Mouse (Mus musculus): ENCODE data around the gene Mgll. TPM values are rescaled to one million over a fixed set of nuclear protein-coding genes. Genes with fewer than 3 reads are reported as not detected.

Gene Mgll
- polyA plus RNA-seq, 1 experiment from 2014 or later, result 72.1 TPM

DNA sequence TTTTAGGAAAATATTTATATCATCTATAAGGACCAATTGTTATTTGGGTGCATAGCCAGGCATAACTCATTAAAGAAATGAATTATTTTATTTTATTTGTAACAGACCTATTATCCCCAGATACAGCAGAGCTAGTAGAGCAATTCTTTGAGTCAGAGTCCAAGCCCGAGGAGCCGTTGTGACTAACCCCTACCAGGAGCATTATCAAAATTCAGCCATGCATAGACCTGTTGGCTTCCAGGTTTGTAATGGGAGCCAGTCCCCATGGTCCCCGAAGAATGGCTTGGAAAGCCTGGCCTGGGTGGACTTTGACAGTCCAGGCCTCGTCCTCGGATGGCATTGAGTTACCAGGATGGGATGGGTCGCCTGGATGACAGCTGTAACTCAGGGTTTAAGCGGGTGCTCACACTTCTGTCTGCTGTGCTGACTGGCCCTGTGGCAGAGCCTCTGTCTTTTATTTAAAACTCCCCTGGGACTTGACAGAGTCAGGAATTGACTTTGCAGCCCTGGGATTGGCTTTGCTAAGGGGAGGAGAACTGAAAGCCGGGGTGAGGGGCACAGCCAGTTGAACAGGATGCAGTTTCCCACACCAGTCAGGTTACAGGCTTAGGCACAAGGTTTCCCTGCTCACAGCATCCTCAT is 54.0 kb downstream of the Mgll start:
- Histone ChIP-seq H3K4me3 (replicated peaks) (no peak overlapping the region), H3K36me3 (no peaks in the 10 kb centered on the region), H3K9ac (replicated peaks) (no peak overlapping the region), H3K4me2 (no peak overlapping the region), H3K9me3 (replicated peaks) (no peaks in the 10 kb centered on the region), H3K4me1 (peaks cover 36% of the 10 kb centered on the region), H3K27ac (replicated peaks) (no peak overlapping the region), H3K27me3 (replicated peaks) (no peaks in the 10 kb centered on the region)
- ATAC-seq (ENCODE audit: low FRiP score), result no peak
- WGBS, result 30% methylated on average over 8 of the region's 8 CpGs

- 83% methylated on average over 5 of the region's 5 CpGs for WGBS
- Histone ChIP-seq H3K9ac (replicated peaks) (no peak overlapping the region), H3K27me3 (replicated peaks) (no peaks in the 10 kb centered on the region), H3K4me3 (replicated peaks) (no peak overlapping the region), H3K36me3 (no peaks in the 10 kb centered on the region), H3K27ac (replicated peaks) (no peak overlapping the region), H3K9me3 (replicated peaks) (no peaks in the 10 kb centered on the region), H3K4me1 (peaks cover 36% of the 10 kb centered on the region), H3K4me2 (no peak overlapping the region)
- no peak for ATAC-seq (ENCODE audit: low FRiP score)
Observed at GRCm38 (mm10) chr6:88779755-88780154, 55.5 kb downstream of the Mgll start.

GRCm38 (mm10) chr6:88781919-88782318 is 57.7 kb downstream of the Mgll start:
- Histone ChIP-seq H3K36me3 (no peaks in the 10 kb centered on the region), H3K27ac (replicated peaks) (no peak overlapping the region), H3K27me3 (replicated peaks) (no peaks in the 10 kb centered on the region), H3K9me3 (replicated peaks) (no peaks in the 10 kb centered on the region), H3K4me1 (peaks cover 43% of the 10 kb centered on the region), H3K4me3 (replicated peaks) (no peak overlapping the region), H3K9ac (replicated peaks) (no peak overlapping the region), H3K4me2 (no peak overlapping the region)
- no peak for ATAC-seq (ENCODE audit: low FRiP score)
- WGBS, result 47% methylated on average over 4 of the region's 4 CpGs

GRCm38 (mm10) chr6:88782981-88783397 is 58.8 kb downstream of the Mgll start:
- Histone ChIP-seq H3K9ac (replicated peaks) (no peak overlapping the region), H3K27me3 (replicated peaks) (no peaks in the 10 kb centered on the region), H3K36me3 (no peaks in the 10 kb centered on the region), H3K4me1 (peaks cover 44% of the 10 kb centered on the region), H3K9me3 (replicated peaks) (no peaks in the 10 kb centered on the region), H3K27ac (replicated peaks) (no peak overlapping the region), H3K4me2 (no peak overlapping the region), H3K4me3 (replicated peaks) (no peak overlapping the region)
- WGBS, result 43% methylated on average over 4 of the region's 4 CpGs
- no peak for ATAC-seq (ENCODE audit: low FRiP score)

- Histone ChIP-seq H3K27me3 (replicated peaks) (no peaks in the 10 kb centered on the region), H3K4me1 (peaks cover 52% of the 10 kb centered on the region), H3K9ac (replicated peaks) (0 out of 2 replicates have a peak overlapping the region, but pooled peaks have one; percentile 10), H3K9me3 (replicated peaks) (no peaks in the 10 kb centered on the region), H3K4me2 (no peak overlapping the region), H3K36me3 (no peaks in the 10 kb centered on the region), H3K4me3 (replicated peaks) (no peak overlapping the region), H3K27ac (replicated peaks) (0 out of 2 replicates have a peak overlapping the region, but pooled peaks have one; percentile 9)
- WGBS, result 76% methylated on average over 7 of the region's 7 CpGs
- ATAC-seq (ENCODE audit: low FRiP score), result no peak
Observed at GRCm38 (mm10) chr6:88784691-88785173, 60.5 kb downstream of the Mgll start.

GRCm38 (mm10) chr6:88785331-88785730 is 61.1 kb downstream of the Mgll start:
- no peak overlapping the region for H3K4me2 ChIP-seq
- 45% methylated on average over 5 of the region's 5 CpGs for WGBS
- no peak for ATAC-seq (ENCODE audit: low FRiP score)

DNA sequence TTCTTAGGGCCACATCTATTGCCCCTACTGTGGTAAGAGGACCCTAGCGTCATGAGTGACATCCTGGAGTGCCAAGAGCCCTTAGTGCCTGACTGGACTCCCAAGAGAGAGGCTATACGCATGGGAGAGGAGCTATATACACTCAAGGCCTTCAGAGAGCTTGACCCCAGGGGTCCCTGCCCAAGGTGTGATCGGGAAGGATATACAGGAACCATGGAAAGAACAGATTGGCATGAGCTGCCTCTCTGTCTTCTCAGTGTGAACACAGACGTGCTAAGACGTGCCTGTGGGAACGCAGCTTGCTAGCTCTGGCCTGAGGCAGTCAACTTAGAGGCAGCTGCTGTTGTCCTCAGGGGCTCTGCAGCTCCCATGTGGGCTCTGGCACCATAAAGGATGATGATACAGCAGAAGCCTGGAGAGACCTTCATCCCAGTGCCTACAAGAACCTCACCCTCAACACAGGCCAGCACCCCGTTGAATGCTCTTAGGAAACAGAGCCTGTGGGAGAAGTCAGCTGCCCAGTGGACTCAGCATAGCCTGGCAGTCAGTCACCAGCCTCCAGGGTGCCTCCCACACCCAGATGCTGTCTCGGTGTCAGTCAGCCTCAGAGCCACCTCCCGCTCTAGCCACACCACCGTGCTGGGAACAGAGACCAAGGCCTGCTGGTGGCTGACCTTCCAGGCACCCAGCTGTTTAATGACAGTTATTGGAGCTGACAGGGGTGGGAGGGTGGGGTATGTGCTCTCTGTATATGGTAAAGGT is 61.8 kb downstream of the Mgll start:
- peaks cover 53% of the 10 kb centered on the region for H3K4me1 ChIP-seq
- no peak for ATAC-seq (ENCODE audit: low FRiP score)
- H3K36me3 ChIP-seq, result no peaks in the 10 kb centered on the region
- H3K9ac ChIP-seq (replicated peaks), result no peak overlapping the region
- H3K9me3 ChIP-seq (replicated peaks), result no peaks in the 10 kb centered on the region
- WGBS, result 58% methylated on average over 10 of the region's 10 CpGs
- H3K27me3 ChIP-seq (replicated peaks), result no peaks in the 10 kb centered on the region
- H3K27ac ChIP-seq (replicated peaks), result no peak overlapping the region
- H3K4me3 ChIP-seq (replicated peaks), result no peak overlapping the region
- H3K4me2 ChIP-seq, result no peak overlapping the region

More at GRCm38 (mm10) chr6:88785331-88785730, 61.1 kb downstream of the Mgll start:
- no peaks in the 10 kb centered on the region for H3K36me3 ChIP-seq
- H3K27ac ChIP-seq (replicated peaks), result 0 out of 2 replicates have a peak overlapping the region, but pooled peaks have one; percentile 9
- 0 out of 2 replicates have a peak overlapping the region, but pooled peaks have one; percentile 10 for H3K9ac ChIP-seq (replicated peaks)
- H3K27me3 ChIP-seq (replicated peaks), result no peaks in the 10 kb centered on the region
- no peak overlapping the region for H3K4me3 ChIP-seq (replicated peaks)
- no peaks in the 10 kb centered on the region for H3K9me3 ChIP-seq (replicated peaks)
- peaks cover 52% of the 10 kb centered on the region for H3K4me1 ChIP-seq

DNA sequence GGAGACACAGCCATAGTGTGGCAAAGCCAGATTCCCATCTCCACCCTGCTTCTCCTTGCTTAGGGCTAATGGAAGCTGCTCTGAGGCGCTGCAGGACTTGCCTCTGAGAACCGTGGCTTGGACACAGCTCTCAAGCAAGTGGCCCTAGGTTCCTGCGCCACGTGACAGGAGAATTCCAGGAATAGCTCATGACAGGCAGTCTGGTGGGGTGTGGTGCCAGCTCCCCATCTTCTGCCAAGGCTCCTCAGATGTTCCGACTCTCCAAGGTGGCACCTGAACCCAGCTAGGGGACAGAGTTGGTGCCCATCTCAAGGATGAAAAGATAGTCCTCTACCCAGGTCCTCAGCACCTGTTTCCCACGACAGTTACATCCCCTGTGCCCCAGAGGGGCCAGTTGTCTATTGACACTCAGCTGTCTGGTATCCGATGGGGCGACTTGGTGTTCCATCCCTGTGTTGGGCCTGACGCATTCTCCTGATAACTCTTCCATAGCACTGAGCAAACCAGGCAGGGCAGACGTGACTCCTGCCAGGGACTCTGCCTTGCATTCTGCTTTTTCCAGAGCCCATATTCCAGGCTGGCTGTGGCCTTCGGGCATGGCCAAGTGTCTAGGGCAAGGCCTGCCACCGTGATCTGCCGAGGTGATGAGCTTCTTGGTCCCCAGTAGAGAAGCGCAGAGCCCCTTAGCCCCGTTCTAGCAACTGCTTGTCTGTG is 62.7 kb downstream of the Mgll start:
- Histone ChIP-seq H3K4me1 (peaks cover 62% of the 10 kb centered on the region), H3K9me3 (replicated peaks) (no peaks in the 10 kb centered on the region), H3K36me3 (no peaks in the 10 kb centered on the region), H3K27me3 (replicated peaks) (no peaks in the 10 kb centered on the region), H3K27ac (replicated peaks) (peak overlapping the region; percentile 54; the same call in 1 of the 2 replicates), H3K9ac (replicated peaks) (no peak overlapping the region), H3K4me3 (replicated peaks) (no peak overlapping the region), H3K4me2 (0 out of 2 replicates have a peak overlapping the region, but pooled peaks have one; percentile 27)
- WGBS, result 81% methylated on average over 15 of the region's 15 CpGs
- no peak for ATAC-seq (ENCODE audit: low FRiP score)

GRCm38 (mm10) chr6:88787496-88787895 is 63.3 kb downstream of the Mgll start:
- Histone ChIP-seq H3K27ac (replicated peaks) (peak overlapping the region; percentile 54; the same call in 1 of the 2 replicates), H3K36me3 (no peaks in the 10 kb centered on the region), H3K27me3 (replicated peaks) (no peaks in the 10 kb centered on the region), H3K9me3 (replicated peaks) (no peaks in the 10 kb centered on the region), H3K9ac (replicated peaks) (no peak overlapping the region), H3K4me2 (peak overlapping the region; percentile 27), H3K4me3 (replicated peaks) (no peak overlapping the region), H3K4me1 (peaks cover 64% of the 10 kb centered on the region)
- WGBS, result 24% methylated on average over 14 of the region's 14 CpGs
- ATAC-seq (ENCODE audit: low FRiP score), result peak; percentile 7; the same call in 1 of the 2 replicates

DNA sequence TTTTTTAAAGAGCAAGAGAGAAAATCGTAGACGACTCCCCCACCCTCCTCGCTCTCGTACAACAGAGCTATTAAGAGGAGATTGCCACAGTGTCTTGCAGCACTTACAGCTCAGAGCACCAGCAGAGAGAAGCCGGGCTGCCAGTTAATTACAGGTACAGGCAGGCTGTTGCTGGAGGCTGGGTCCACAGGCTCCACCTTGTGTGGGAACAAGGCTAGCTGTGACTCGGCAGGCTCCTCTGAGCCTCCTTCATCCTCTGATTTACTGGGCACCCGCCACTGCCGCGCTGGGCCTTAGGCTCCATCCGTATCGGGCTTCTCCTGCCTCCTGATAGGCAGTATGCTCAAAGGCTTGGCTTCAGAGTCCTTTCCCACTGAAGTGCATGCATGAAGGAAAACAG is 64.0 kb downstream of the Mgll start:
- Histone ChIP-seq H3K4me1 (peaks cover 70% of the 10 kb centered on the region), H3K36me3 (no peaks in the 10 kb centered on the region), H3K27ac (replicated peaks) (peak overlapping the region; percentile 61), H3K4me2 (no peak overlapping the region), H3K27me3 (replicated peaks) (no peaks in the 10 kb centered on the region), H3K9ac (replicated peaks) (peak overlapping the region; percentile 10; the same call in 1 of the 2 replicates), H3K4me3 (replicated peaks) (no peak overlapping the region), H3K9me3 (replicated peaks) (no peaks in the 10 kb centered on the region)
- ATAC-seq (ENCODE audit: low FRiP score), result peak; percentile 62; the same call in 1 of the 2 replicates
- 35% methylated on average over 11 of the region's 11 CpGs for WGBS

GRCm38 (mm10) chr6:88791299-88791698 is 67.1 kb downstream of the Mgll start:
- no peak overlapping the region for H3K9ac ChIP-seq (replicated peaks)
- ATAC-seq (ENCODE audit: low FRiP score), result no peak
- H3K4me3 ChIP-seq (replicated peaks), result no peak overlapping the region
- no peak overlapping the region for H3K4me2 ChIP-seq
- H3K27me3 ChIP-seq (replicated peaks), result no peaks in the 10 kb centered on the region
- no peaks in the 10 kb centered on the region for H3K9me3 ChIP-seq (replicated peaks)
- H3K4me1 ChIP-seq, result peaks cover 70% of the 10 kb centered on the region
- WGBS, result 21% methylated on average over 9 of the region's 9 CpGs
- H3K36me3 ChIP-seq, result no peaks in the 10 kb centered on the region
- 0 out of 2 replicates have a peak overlapping the region, but pooled peaks have one; percentile 18 for H3K27ac ChIP-seq (replicated peaks)

All from neural tube, embryonic 15.5 days (tissue).